Mouse (Mus musculus) erythroblast, embryonic 14.5 days (primary cell): ENCODE results near the gene Gtf2h4. TPM values are rescaled to one million over a fixed set of nuclear protein-coding genes. Genes with fewer than 3 reads are reported as not detected.

Experiments
- H3K27me3 ChIP-seq: 2 replicates; pipeline ENCODE4 v1.6.1; 2012; ENCODE audit warnings: inconsistent platforms; ENCODE audit not compliant: control insufficient read depth
- H3K36me3 ChIP-seq: 2 replicates; pipeline ENCODE4 v1.6.1; 2012; ENCODE audit warnings: mild to moderate bottlenecking, inconsistent platforms; ENCODE audit not compliant: control insufficient read depth
- H3K4me1 ChIP-seq: 2 replicates; pipeline ENCODE4 v1.6.1; 2012; ENCODE audit warnings: inconsistent platforms; ENCODE audit not compliant: control insufficient read depth
- H3K4me3 ChIP-seq: replicated peaks from 2 replicates; pipeline ENCODE3; 2012; ENCODE audit warnings: moderate library complexity, mild to moderate bottlenecking, inconsistent platforms
- H3K9me3 ChIP-seq: 2 replicates; pipeline ENCODE4 v1.6.1; 2012; ENCODE audit warnings: low read length, inconsistent platforms, mixed read lengths; ENCODE audit not compliant: control insufficient read depth
- GATA1 ChIP-seq: IDR thresholded peaks from 2 replicates; pipeline ENCODE4 v1.6.1; 2012; ENCODE audit warnings: low read length, inconsistent platforms, mixed read lengths
- TAL1 ChIP-seq: IDR thresholded peaks from 3 replicates; pipeline ENCODE4 v1.6.1; 2012; ENCODE audit warnings: low read length, inconsistent platforms, mixed read lengths
- polyA plus RNA-seq: library from polyadenylated mRNA; stranded (reverse); fragments of >175 nt; gene quantifications from 2 replicates; pipeline ENCODE4 v1.2.3, GENCODE M21; 2012

The Gtf2h4 gene
- polyA plus RNA-seq, 1 experiment: 1.3 TPM

DNA sequence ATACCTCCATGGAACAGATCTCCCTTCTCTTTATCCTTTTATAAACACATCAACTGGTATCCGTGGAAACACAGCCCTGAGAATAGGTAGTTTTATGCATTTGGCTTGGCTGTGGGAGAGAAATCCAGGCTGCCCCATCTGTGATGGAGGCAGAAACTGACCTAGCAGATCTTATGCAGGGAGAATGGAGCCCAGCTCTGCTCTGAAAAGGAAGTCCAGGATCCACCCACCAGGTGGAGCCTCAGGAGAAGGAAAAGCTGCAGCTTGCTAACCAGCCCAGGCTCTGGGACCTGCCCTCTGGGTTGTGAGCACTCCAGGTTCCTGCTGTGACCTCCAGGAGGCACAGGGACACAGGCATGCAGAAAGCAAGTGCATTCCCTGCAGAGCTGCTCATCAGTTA is 39.5 kb downstream of the Gtf2h4 start:
- Histone ChIP-seq H3K9me3 (no peaks in the 10 kb centered on the region), H3K27me3 (peaks cover 11% of the 10 kb centered on the region), H3K4me1 (peaks cover 3% of the 10 kb centered on the region), H3K4me3 (no peak overlapping the region), H3K36me3 (no peaks in the 10 kb centered on the region)
- TF ChIP-seq TAL1: no peak
- no peak for TF ChIP-seq GATA1

DNA sequence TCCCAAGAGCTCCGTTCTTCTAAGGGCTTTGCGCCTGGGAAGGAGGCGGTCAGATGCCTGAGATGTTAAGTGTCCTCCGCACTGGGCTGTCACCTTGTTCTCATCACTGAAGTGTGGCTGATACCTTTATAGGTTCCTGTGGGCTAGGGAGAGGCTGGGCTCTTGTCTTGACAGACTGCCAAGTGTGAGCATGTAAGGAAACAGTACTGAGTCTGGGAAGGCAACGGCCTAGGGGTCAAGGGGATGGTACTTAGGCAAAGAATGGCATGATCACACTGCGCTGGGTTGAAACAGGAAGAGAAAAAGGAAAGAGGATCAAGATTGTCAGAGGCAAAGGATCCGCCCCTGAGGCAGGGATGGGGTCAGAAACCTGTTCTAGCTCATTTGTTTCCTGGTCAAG is 47.0 kb downstream of the Gtf2h4 start, which contains the start of gene Gm9573:
Gene Gm9573, minus strand, starts transcription at position 101 of the 400 bp plus-strand sequence.
- Histone ChIP-seq H3K4me1 (no peaks in the 10 kb centered on the region), H3K36me3 (no peaks in the 10 kb centered on the region), H3K27me3 (no peaks in the 10 kb centered on the region), H3K9me3 (peaks cover 7% of the 10 kb centered on the region), H3K4me3 (no peak within 1 kb of the TSS)
- TF ChIP-seq GATA1 (no peak), TAL1 (no peak)

Other genes starting within 250 kb of the Gtf2h4 start
- gene H2-Q6, start 248.9 kb downstream of the Gtf2h4 start, polyA plus RNA-seq: 0.09 TPM in 1 of 2 replicates, not detected in the other
- 0.03 and 0.13 TPM in 2 replicates for gene H2-Q7, start 234.6 kb downstream of the Gtf2h4 start, polyA plus RNA-seq
- gene H2-Q10, start 203.7 kb downstream of the Gtf2h4 start, polyA plus RNA-seq: 0.08 and 0.09 TPM in 2 replicates
- 0.05 TPM in 1 of 2 replicates, not detected in the other for gene Pou5f1, start 167.7 kb downstream of the Gtf2h4 start, polyA plus RNA-seq
- gene Tcf19, start 156.9 kb downstream of the Gtf2h4 start, polyA plus RNA-seq: 29.1 and 33.5 TPM in 2 replicates
- gene Cchcr1, start 156.6 kb downstream of the Gtf2h4 start, polyA plus RNA-seq: 4.7 and 4.9 TPM in 2 replicates
- 0.40 and 0.51 TPM in 2 replicates for gene Psors1c2, start 140.5 kb downstream of the Gtf2h4 start, polyA plus RNA-seq
- 0.02 TPM in 1 of 2 replicates, not detected in the other for gene Cdsn, start 121.6 kb downstream of the Gtf2h4 start, polyA plus RNA-seq
- gene 2300002M23Rik, start 106.3 kb downstream of the Gtf2h4 start, polyA plus RNA-seq: not detected in 2 replicates
- gene Sfta2, start 72.2 kb downstream of the Gtf2h4 start, polyA plus RNA-seq: not detected in 2 replicates
- not detected in 2 replicates for gene Gm9573, start 47.1 kb downstream of the Gtf2h4 start, polyA plus RNA-seq
- not detected in 2 replicates for gene Mucl3, start 30.0 kb downstream of the Gtf2h4 start, polyA plus RNA-seq
- gene Vars2, start 6.1 kb downstream of the Gtf2h4 start, polyA plus RNA-seq: 1.9 and 2.6 TPM in 2 replicates
- not detected in 2 replicates for gene Ddr1, start 30.9 kb upstream of the Gtf2h4 start, polyA plus RNA-seq
- 14.0 and 14.8 TPM in 2 replicates for gene Ier3, start 147.9 kb upstream of the Gtf2h4 start, polyA plus RNA-seq
- 8.2 and 11.6 TPM in 2 replicates for gene Flot1, start 149.5 kb upstream of the Gtf2h4 start, polyA plus RNA-seq
- 56.9 and 99.3 TPM in 2 replicates for gene Tubb5, start 164.6 kb upstream of the Gtf2h4 start, polyA plus RNA-seq
- gene Mdc1, start 167.8 kb upstream of the Gtf2h4 start, polyA plus RNA-seq: 0.91 and 1.1 TPM in 2 replicates
- gene Nrm, start 187.6 kb upstream of the Gtf2h4 start, polyA plus RNA-seq: 1.7 and 2.8 TPM in 2 replicates
- gene Ppp1r18, start 191.9 kb upstream of the Gtf2h4 start, polyA plus RNA-seq: 0.31 and 0.37 TPM in 2 replicates
- 5.0 and 5.2 TPM in 2 replicates for gene Dhx16, start 206.1 kb upstream of the Gtf2h4 start, polyA plus RNA-seq
- 6.9 and 7.1 TPM in 2 replicates for gene 2310061I04Rik, start 223.7 kb upstream of the Gtf2h4 start, polyA plus RNA-seq
- gene Atat1, start 236.3 kb upstream of the Gtf2h4 start, polyA plus RNA-seq: 1.1 and 1.6 TPM in 2 replicates
- 0.45 and 0.85 TPM in 2 replicates for gene Mrps18b, start 242.7 kb upstream of the Gtf2h4 start, polyA plus RNA-seq
- 5.4 and 6.3 TPM in 2 replicates for gene Ppp1r10, start 242.7 kb upstream of the Gtf2h4 start, polyA plus RNA-seq